Mouse (Mus musculus): ENCODE data around the gene Lgmn. TPM values are rescaled to one million over a fixed set of nuclear protein-coding genes. Genes with fewer than 3 reads are reported as not detected.

Gene Lgmn
- total and polyA plus RNA-seq, 3 experiments: 38.5 to 49.9 (median 42.6) TPM

DNA sequence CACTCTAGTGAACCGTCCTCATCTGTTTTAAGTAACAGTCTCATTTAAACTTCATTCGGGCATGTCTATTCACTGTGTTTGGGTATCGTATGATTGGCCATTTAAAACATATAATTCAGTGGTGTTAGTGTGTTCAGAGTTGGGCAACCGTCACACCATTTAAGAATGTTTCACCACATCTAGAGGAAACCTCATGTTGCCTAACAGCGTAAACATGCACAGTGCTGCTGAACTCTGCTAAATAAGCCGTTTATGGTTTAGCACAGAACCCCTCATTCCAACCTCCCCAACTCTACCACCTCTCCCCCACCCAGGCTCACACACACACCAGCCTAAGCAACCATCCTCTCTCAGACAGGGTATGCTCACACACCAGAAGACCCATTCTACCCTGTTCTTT is 91.2 kb downstream of the Lgmn start:
- Histone ChIP-seq H3K9ac (ENCODE audit: insufficient read depth, low read depth) (no peak overlapping the region), H3K4me3 (replicated peaks in 1 of 3; ENCODE audit: low read depth in 2 of 3, low read length in 2 of 3, poor library complexity in 1 of 3) (no peak overlapping the region)

DNA sequence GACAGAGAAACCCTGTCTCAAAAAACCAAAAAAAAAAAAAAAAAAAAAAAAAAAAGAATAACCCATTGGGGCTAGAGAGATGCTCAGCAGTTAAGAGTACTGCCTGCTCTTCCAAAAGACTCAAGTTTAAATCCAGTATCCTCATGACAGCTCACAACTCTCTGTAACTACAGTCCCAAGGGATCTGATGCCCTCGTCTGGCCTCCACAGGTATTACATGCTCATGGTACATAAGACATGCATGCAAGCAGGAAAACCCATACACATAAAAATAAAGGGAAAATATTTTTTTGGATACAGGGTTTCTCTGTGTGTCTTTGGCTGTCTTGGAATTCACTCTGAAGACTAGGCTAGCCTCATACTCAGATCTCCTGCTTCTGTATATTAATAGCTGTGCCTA is 93.1 kb downstream of the Lgmn start:
- in situ Hi-C loops (cut with MboI; ENCODE audit: low pct_ligation_motif_present, low pct_unique_long_range_greater_than_20kb, low sequenced_read_pairs) (no loop called here), dilution Hi-C loops (cut with MboI; ENCODE audit: extremely low pct_ligation_motif_present, extremely low pct_unique_long_range_greater_than_20kb, low sequenced_read_pairs) (no loop called here)
- Histone ChIP-seq H3K9ac (ENCODE audit: insufficient read depth, low read depth) (no peak overlapping the region), H3K79me2 (replicated peaks; ENCODE audit: control insufficient read depth, extremely low read depth, insufficient read depth, poor library complexity, severe bottlenecking) (no peaks in the 10 kb centered on the region), H3K4me3 (replicated peaks in 1 of 3; ENCODE audit: low read depth in 2 of 3, low read length in 2 of 3, poor library complexity in 1 of 3) (no peak overlapping the region), H3K4me2 (ENCODE audit: insufficient read depth, low read depth, poor library complexity, severe bottlenecking) (no peak overlapping the region), H3K9me3 (replicated peaks; ENCODE audit: low read length) (peaks cover 5% of the 10 kb centered on the region), H3K36me3 (replicated peaks in 1 of 2; ENCODE audit: control insufficient read depth in 1 of 2, insufficient read depth in 1 of 2, low read length in 1 of 2) (peaks cover 0 to 31% of the 10 kb centered on the region in 2 experiments), H3K27ac (ENCODE audit: insufficient read depth, low read depth) (no peak overlapping the region), H3K27me3 (replicated peaks) (no peaks in the 10 kb centered on the region), H3K4me1 (ENCODE audit: control insufficient read depth in 1 of 2, insufficient read depth in 2 of 2) (peaks cover 19 to 23% of the 10 kb centered on the region in 2 experiments)
- peak; percentile 70 for DNase-seq (ENCODE audit: extremely low read depth)
- TF ChIP-seq SIN3A (IDR thresholded peaks at IDR 0.05; ENCODE audit: low read length) (no peak), NRF1 (IDR thresholded peaks at IDR 0.05; ENCODE audit: low read depth, low read length) (no peak), MYC (IDR thresholded peaks at IDR 0.05; ENCODE audit: low read depth, low read length) (0 out of 2 replicates have a peak, but pooled peaks have one; percentile 50), ZC3H11A (IDR thresholded peaks at IDR 0.05; ENCODE audit: low read depth, low read length) (0 out of 2 replicates have a peak, but pooled peaks have one; percentile 15), SMC3 (IDR thresholded peaks at IDR 0.05; ENCODE audit: low read depth, low read length) (peak; percentile 87), IRF4 (IDR thresholded peaks at IDR 0.05; ENCODE audit: low read depth, low read length) (no peak), CTCF (conservative IDR thresholded peaks at IDR 0.05 in 1 of 2, IDR thresholded peaks at IDR 0.05 in 1 of 2; ENCODE audit: low read depth in 2 of 2, low read length in 2 of 2) (peak; percentile 68 to 80), MAX (IDR thresholded peaks at IDR 0.05; ENCODE audit: low read length) (no peak), RAD21 (IDR thresholded peaks at IDR 0.05; ENCODE audit: low read depth, low read length) (peak; percentile 76)

More for the DNA sequence above, 91.2 kb downstream of the Lgmn start:
- H3K4me1 ChIP-seq (ENCODE audit: control insufficient read depth in 1 of 2, insufficient read depth in 2 of 2): peaks cover 27 to 37% of the 10 kb centered on the region in 2 experiments
- no peak overlapping the region for H3K4me2 ChIP-seq (ENCODE audit: insufficient read depth, low read depth, poor library complexity, severe bottlenecking)
- H3K36me3 ChIP-seq (replicated peaks in 1 of 2; ENCODE audit: control insufficient read depth in 1 of 2, insufficient read depth in 1 of 2, low read length in 1 of 2): peaks cover 6 to 30% of the 10 kb centered on the region in 2 experiments
- in situ Hi-C loops (cut with MboI; ENCODE audit: low pct_ligation_motif_present, low pct_unique_long_range_greater_than_20kb, low sequenced_read_pairs): no loop called here
- no peaks in the 10 kb centered on the region for H3K27me3 ChIP-seq (replicated peaks)
- peaks cover 5% of the 10 kb centered on the region for H3K9me3 ChIP-seq (replicated peaks; ENCODE audit: low read length)
- H3K27ac ChIP-seq (ENCODE audit: insufficient read depth, low read depth): no peak overlapping the region
- no peaks in the 10 kb centered on the region for H3K79me2 ChIP-seq (replicated peaks; ENCODE audit: control insufficient read depth, extremely low read depth, insufficient read depth, poor library complexity, severe bottlenecking)
- DNase-seq (ENCODE audit: extremely low read depth): no peak
- dilution Hi-C loops (cut with MboI; ENCODE audit: extremely low pct_ligation_motif_present, extremely low pct_unique_long_range_greater_than_20kb, low sequenced_read_pairs): no loop called here
- TF ChIP-seq UBTF (IDR thresholded peaks at IDR 0.05; ENCODE audit: low read depth, low read length) (no peak), RAD21 (IDR thresholded peaks at IDR 0.05; ENCODE audit: low read depth, low read length) (no peak), CHD1 (IDR thresholded peaks at IDR 0.05; ENCODE audit: low read depth, low read length) (no peak), ZKSCAN1 (IDR thresholded peaks at IDR 0.05; ENCODE audit: borderline replicate concordance, low read depth, low read length) (no peak), HCFC1 (IDR thresholded peaks at IDR 0.05; ENCODE audit: low read depth, low read length) (no peak), MAX (IDR thresholded peaks at IDR 0.05; ENCODE audit: low read length) (no peak), ELF1 (IDR thresholded peaks at IDR 0.05; ENCODE audit: low read depth, low read length) (no peak)

All from CH12.LX (cell line).